Mouse (Mus musculus) embryonic facial prominence, embryonic 11.5 days (tissue): ENCODE measurements at regions not wholly inside any gene's neighbourhood (a gene's known extent, or its start where the extent isn't known, plus 50 kb on each side); places are given as distances from the start of the nearest gene placed in this dataset.

Experiments used
- ATAC-seq: fragments of 200-750 bp; cut with Nextera tagmentation; replicated peaks from 2 replicates; pipeline ENCODE4 v1.8.0; 2017; ENCODE audit warnings: low read depth; ENCODE audit not compliant: insufficient number of reproducible peaks, low FRiP score, low TSS enrichment
- DNase-seq: peaks from one replicate; pipeline ENCODE4 v3.0.0-alpha.2; 2015; ENCODE audit warnings: low spot score
- H3K27ac ChIP-seq: fragments of 300-500 bp; sonication (generic); replicated peaks from 2 replicates; pipeline ENCODE4 v1.5.1; 2014; ENCODE audit warnings: mild to moderate bottlenecking, low read depth, low read length, control low read depth
- H3K27me3 ChIP-seq: fragments of 300-500 bp; sonication (generic); 2 replicates; pipeline ENCODE4 v1.6.1; 2014; ENCODE audit warnings: mild to moderate bottlenecking, low read length, moderate library complexity, mixed read lengths; ENCODE audit not compliant: control insufficient read depth, insufficient read depth
- H3K36me3 ChIP-seq: fragments of 300-500 bp; sonication (generic); replicated peaks from 2 replicates; pipeline ENCODE4 v1.6.1; 2014; ENCODE audit warnings: low read depth, mild to moderate bottlenecking, low read length, moderate library complexity, mixed read lengths; ENCODE audit not compliant: control insufficient read depth, insufficient read depth
- H3K4me1 ChIP-seq: fragments of 300-500 bp; sonication (generic); 2 replicates; pipeline ENCODE4 v1.6.1; 2014; ENCODE audit warnings: low read length, mixed read lengths; ENCODE audit not compliant: control insufficient read depth, insufficient read depth
- H3K4me2 ChIP-seq: fragments of 300-500 bp; sonication (generic); 2 replicates; pipeline ENCODE4 v1.6.1; 2014; ENCODE audit warnings: low read depth, mild to moderate bottlenecking, control low read depth, low read length, moderate library complexity
- H3K4me3 ChIP-seq: fragments of 300-500 bp; sonication (generic); 2 replicates; pipeline ENCODE4 v1.5.1; 2014; ENCODE audit warnings: low read depth, low read length, control low read depth
- H3K9ac ChIP-seq: fragments of 300-500 bp; sonication (generic); replicated peaks from 2 replicates; pipeline ENCODE4 v1.6.1; 2014; ENCODE audit warnings: mild to moderate bottlenecking, control low read depth, low read length
- H3K9me3 ChIP-seq: fragments of 300-500 bp; sonication (generic); replicated peaks from 2 replicates; pipeline ENCODE4 v1.6.1; 2016; ENCODE audit warnings: mild to moderate bottlenecking, low read length, inconsistent platforms, mixed read lengths; ENCODE audit not compliant: control insufficient read depth
- WGBS: fragments of 180-500 bp; shearing (Covaris S2); extraction: QIAGEN DNeasy Blood & Tissue Kit; methylation state at CpG from one replicate; pipeline ENCODE4 v1.1.7; 2014; 5-methylcytosine and 5-hydroxymethylcytosine counted together

GRCm38 (mm10) chr6:49928075-49928474, 105.6 kb downstream of the Npy start:
- H3K36me3 ChIP-seq, result no peaks in the 10 kb centered on the region
- ATAC-seq (no peak), DNase-seq (no peak)
- no peak overlapping the region for H3K4me3 ChIP-seq
- no peaks in the 10 kb centered on the region for H3K27me3 ChIP-seq
- no peaks in the 10 kb centered on the region for H3K9me3 ChIP-seq
- 84% methylated on average over 4 of the region's 4 CpGs for WGBS
- no peak overlapping the region for H3K9ac ChIP-seq
- H3K4me2 ChIP-seq, result no peak overlapping the region
- H3K27ac ChIP-seq, result no peak overlapping the region
- no peaks in the 10 kb centered on the region for H3K4me1 ChIP-seq

- 49% methylated on average over 4 of the region's 4 CpGs for WGBS
- Histone ChIP-seq H3K4me3 (no peak overlapping the region), H3K9me3 (no peaks in the 10 kb centered on the region), H3K4me2 (no peak overlapping the region), H3K27me3 (no peaks in the 10 kb centered on the region), H3K9ac (no peak overlapping the region), H3K4me1 (no peaks in the 10 kb centered on the region), H3K36me3 (no peaks in the 10 kb centered on the region), H3K27ac (no peak overlapping the region)
- ATAC-seq, result no peak
- DNase-seq, result peak; percentile 42
These were observed 107.6 kb downstream of the Npy start for GRCm38 (mm10) chr6:49930104-49930503.

GRCm38 (mm10) chr6:49943087-49943486, 120.6 kb downstream of the Npy start:
- ATAC-seq, result no peak
- 91% methylated on average over 9 of the region's 9 CpGs for WGBS
- H3K27ac ChIP-seq, result no peak overlapping the region

GRCm38 (mm10) chr6:49958891-49959290, 136.4 kb downstream of the Npy start:
- H3K9ac ChIP-seq, result no peak overlapping the region
- no peak overlapping the region for H3K27ac ChIP-seq
- no peak overlapping the region for H3K4me3 ChIP-seq
- DNase-seq (no peak), ATAC-seq (no peak)
- WGBS, result 91% methylated on average over 8 of the region's 8 CpGs
- H3K36me3 ChIP-seq, result no peaks in the 10 kb centered on the region
- no peak overlapping the region for H3K4me2 ChIP-seq
- H3K9me3 ChIP-seq, result no peaks in the 10 kb centered on the region
- no peaks in the 10 kb centered on the region for H3K27me3 ChIP-seq
- no peaks in the 10 kb centered on the region for H3K4me1 ChIP-seq

More at GRCm38 (mm10) chr6:49943087-49943486, 120.6 kb downstream of the Npy start:
- no peak overlapping the region for H3K4me2 ChIP-seq
- H3K9ac ChIP-seq, result no peak overlapping the region
- DNase-seq, result no peak
- no peaks in the 10 kb centered on the region for H3K27me3 ChIP-seq
- H3K4me1 ChIP-seq, result no peaks in the 10 kb centered on the region
- H3K4me3 ChIP-seq, result no peak overlapping the region
- H3K9me3 ChIP-seq, result no peaks in the 10 kb centered on the region
- no peaks in the 10 kb centered on the region for H3K36me3 ChIP-seq

- Histone ChIP-seq H3K27me3 (no peaks in the 10 kb centered on the region), H3K9ac (no peak overlapping the region), H3K9me3 (no peaks in the 10 kb centered on the region), H3K4me3 (no peak overlapping the region), H3K4me1 (no peaks in the 10 kb centered on the region), H3K27ac (no peak overlapping the region), H3K4me2 (no peak overlapping the region), H3K36me3 (no peaks in the 10 kb centered on the region)
- no peak for DNase-seq
- WGBS, result 79% methylated on average over 4 of the region's 4 CpGs
- no peak for ATAC-seq
These were observed 138.7 kb downstream of the Npy start for GRCm38 (mm10) chr6:49961166-49961565.

- Histone ChIP-seq H3K27me3 (no peaks in the 10 kb centered on the region), H3K9ac (no peak overlapping the region), H3K4me2 (no peak overlapping the region), H3K4me1 (no peaks in the 10 kb centered on the region), H3K4me3 (no peak overlapping the region), H3K9me3 (no peaks in the 10 kb centered on the region), H3K36me3 (no peaks in the 10 kb centered on the region), H3K27ac (no peak overlapping the region)
- ATAC-seq, result no peak
- WGBS, result 84% methylated on average over 5 of the region's 5 CpGs
- DNase-seq, result no peak
These were observed 143.5 kb downstream of the Npy start for GRCm38 (mm10) chr6:49965944-49966545.

- whole genome bisulfite sequencing, result 89% methylated on average over 3 of the region's 3 CpGs
- ATAC-seq (no peak), DNase-seq (no peak)
- no peak overlapping the region for H3K9ac ChIP-seq
- no peaks in the 10 kb centered on the region for H3K9me3 ChIP-seq
- no peak overlapping the region for H3K4me2 ChIP-seq
- H3K36me3 ChIP-seq, result no peaks in the 10 kb centered on the region
- no peaks in the 10 kb centered on the region for H3K4me1 ChIP-seq
- H3K27ac ChIP-seq, result no peak overlapping the region
- no peaks in the 10 kb centered on the region for H3K27me3 ChIP-seq
- no peak overlapping the region for H3K4me3 ChIP-seq
These were observed 143.5 kb upstream of the Mpp6 start for GRCm38 (mm10) chr6:49966555-49966954.

GRCm38 (mm10) chr6:49973258-49973865, 136.7 kb upstream of the Mpp6 start:
- 66% methylated on average over 7 of the region's 7 CpGs for WGBS
- H3K9ac ChIP-seq, result no peak overlapping the region
- ATAC-seq, result no peak

More at GRCm38 (mm10) chr6:49973258-49973865, 136.7 kb upstream of the Mpp6 start:
- Histone ChIP-seq H3K36me3 (no peaks in the 10 kb centered on the region), H3K27me3 (no peaks in the 10 kb centered on the region), H3K4me1 (no peaks in the 10 kb centered on the region), H3K27ac (no peak overlapping the region), H3K4me2 (no peak overlapping the region), H3K4me3 (no peak overlapping the region), H3K9me3 (no peaks in the 10 kb centered on the region)
- no peak for DNase-seq
